Mouse (Mus musculus): ENCODE data around the gene Olfr183. TPM values are rescaled to one million over a fixed set of nuclear protein-coding genes. Genes with fewer than 3 reads are reported as not detected.

Olfr183 gene
- total RNA-seq (2023), result not detected

DNA sequence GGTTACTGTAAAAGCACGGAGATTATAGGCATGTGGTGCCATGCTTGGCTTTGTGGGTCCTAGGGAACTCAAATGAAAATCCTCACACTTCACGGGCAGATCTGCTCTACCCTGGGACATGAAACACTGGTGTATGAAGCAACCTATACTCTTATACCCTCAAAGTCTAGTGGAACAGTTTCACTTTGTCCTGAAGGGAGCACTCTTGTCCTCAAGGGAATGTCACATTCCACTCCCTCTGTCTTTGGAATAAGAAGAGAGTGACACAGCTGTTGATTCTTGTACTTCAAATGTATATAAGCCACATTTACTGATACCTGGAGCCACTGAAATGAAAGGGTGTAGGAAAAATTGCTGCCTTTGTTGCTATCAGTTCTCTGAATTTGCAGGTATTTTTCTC is at the start of gene Olfr183:
TSS of gene Olfr183 (plus strand) at position 301 of the 400 bp plus-strand sequence.

GRCm38 (mm10) chr16:59030191-59030590 is 35.0 kb downstream of the Olfr183 start, which contains the start of gene Olfr186:
Gene Olfr186, minus strand, starts transcription at chr16:59030291.

GRCm38 (mm10) chr16:59039710-59040109 is 44.6 kb downstream of the Olfr183 start, which contains the start of gene Olfr187:
Gene Olfr187, minus strand, starts transcription at chr16:59039767.

Other genes with a start within 250 kb of the Olfr183 start
- gene Olfr172, start 232.2 kb upstream of the Olfr183 start, total RNA-seq (2023), result not detected
- gene Olfr173, start 195.1 kb upstream of the Olfr183 start, total RNA-seq (2023), result not detected
- not detected for gene Olfr175-ps1, start 168.6 kb upstream of the Olfr183 start, total RNA-seq (2023)
- gene Olfr177, start 120.6 kb upstream of the Olfr183 start, total RNA-seq (2023), result not detected
- gene Olfr178, start 103.3 kb upstream of the Olfr183 start, total RNA-seq (2023), result not detected
- not detected for gene Olfr181, start 66.6 kb upstream of the Olfr183 start, total RNA-seq (2023)
- not detected for gene Olfr180, start 66.0 kb upstream of the Olfr183 start, total RNA-seq (2023)
- not detected for gene Olfr186, start 34.9 kb downstream of the Olfr183 start, total RNA-seq (2023)
- gene Olfr187, start 44.4 kb downstream of the Olfr183 start, total RNA-seq (2023), result not detected
- gene Olfr190, start 82.6 kb downstream of the Olfr183 start, total RNA-seq (2023), result not detected
- not detected for gene Olfr191, start 94.5 kb downstream of the Olfr183 start, total RNA-seq (2023)
- gene Olfr193, start 116.5 kb downstream of the Olfr183 start, total RNA-seq (2023), result not detected
- not detected for gene Olfr194, start 125.7 kb downstream of the Olfr183 start, total RNA-seq (2023)
- not detected for gene Olfr195, start 151.7 kb downstream of the Olfr183 start, total RNA-seq (2023)
- gene Olfr196, start 175.1 kb downstream of the Olfr183 start, total RNA-seq (2023), result not detected
- gene Olfr198, start 208.2 kb downstream of the Olfr183 start, total RNA-seq (2023), result not detected
- gene Olfr199, start 224.4 kb downstream of the Olfr183 start, total RNA-seq (2023), result not detected